Mouse (Mus musculus) heart, postnatal 10 days (tissue): Measurements from ENCODE around the gene Slc5a7. TPM values are rescaled to one million over a fixed set of nuclear protein-coding genes. Genes with fewer than 3 reads are reported as not detected.

ENCODE experiments used
- DNase-seq, 2 experiments: peaks; one replicate each; pipeline ENCODE4 v3.0.0; 2021
- intact Hi-C: fragments of 180-260 bp; cut with DNase I; formaldehyde crosslinking; loops from one replicate; pipeline ENCODE4 v1.15.1; 2025
- total RNA-seq, 2 experiments: library from RNA; stranded (reverse); gene quantifications; 2 replicates each; pipeline ENCODE4 v1.2.3; 2021

Slc5a7 gene
- total RNA-seq: under 1 TPM; 0.17 to 0.27 TPM

- no peak for DNase-seq
- intact Hi-C loops: no loop called here
Measured at GRCm38 (mm10) chr17:54298934-54299333, at the start of gene Slc5a7. Slc5a7 (minus strand) TSS chr17:54299034.

DNA sequence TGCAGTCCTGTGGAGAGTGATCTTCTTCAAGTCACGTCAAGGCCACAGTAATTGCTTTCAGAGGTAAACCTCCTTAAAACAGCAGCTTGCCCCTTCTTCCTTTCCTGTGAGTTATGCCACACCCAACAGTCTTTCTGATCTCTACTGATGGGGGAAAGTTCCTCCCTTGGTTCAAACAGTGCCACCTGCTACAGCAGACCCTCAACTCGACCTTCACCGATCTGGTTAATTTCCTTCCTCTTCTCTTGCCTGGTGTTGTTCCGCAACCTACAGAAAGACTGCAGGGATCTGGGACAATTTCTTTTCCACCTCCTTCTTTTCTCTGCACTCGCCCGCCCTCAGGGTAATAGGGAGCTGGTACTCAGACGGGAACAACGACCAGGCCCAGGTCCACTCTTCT lies 48.8 kb upstream of the Slc5a7 start:
- DNase-seq: no peak
- intact Hi-C loops: no loop called here

- intact Hi-C loops: loop anchor here (1.0 to 2.0 kb wide), 2 partner anchors 279 to 329 kb away; no protein-coding TSS in a partner anchor
- DNase-seq: peak; percentile 4 to 34
Measured at GRCm38 (mm10) chr17:54343395-54343794, 44.6 kb upstream of the Slc5a7 start.

DNA sequence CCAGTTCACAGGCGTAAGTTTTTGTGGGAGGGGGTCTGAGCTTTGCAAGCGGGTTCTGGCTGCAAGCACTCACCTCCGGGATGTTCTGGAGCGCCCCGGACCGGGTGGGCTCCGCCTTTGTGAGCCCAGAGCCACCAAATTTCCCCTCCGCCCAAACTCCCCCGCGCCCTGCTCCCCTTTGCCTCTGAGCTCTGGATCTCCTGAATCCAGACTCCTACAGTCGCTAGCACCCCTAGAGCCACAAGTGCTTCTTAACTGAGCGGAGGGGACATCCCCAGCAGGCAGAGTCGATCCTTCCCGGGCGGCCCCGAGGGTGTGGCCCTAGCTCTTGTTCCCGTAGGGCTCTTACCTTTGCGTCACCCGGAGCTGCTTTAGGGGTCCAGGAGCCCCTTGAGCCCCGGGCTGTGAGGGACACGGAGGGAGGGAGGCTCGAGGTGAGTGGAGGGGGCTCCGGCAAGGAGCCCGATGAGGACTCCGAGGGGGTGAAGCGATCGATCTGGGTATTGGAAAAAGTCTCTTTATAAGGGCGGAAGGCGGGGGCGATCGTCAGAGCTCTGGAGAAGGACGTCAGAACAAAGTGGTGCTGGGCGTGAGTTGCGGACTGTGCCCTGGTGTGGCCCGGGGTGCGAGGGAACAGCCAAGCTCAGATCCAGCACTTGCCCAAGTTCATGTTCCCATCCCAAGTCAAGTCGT lies 456 bp downstream of the Slc5a7 start:
- DNase-seq: peak in 1 of 2 experiments; percentile 1
- intact Hi-C loops: no loop called here

DNA sequence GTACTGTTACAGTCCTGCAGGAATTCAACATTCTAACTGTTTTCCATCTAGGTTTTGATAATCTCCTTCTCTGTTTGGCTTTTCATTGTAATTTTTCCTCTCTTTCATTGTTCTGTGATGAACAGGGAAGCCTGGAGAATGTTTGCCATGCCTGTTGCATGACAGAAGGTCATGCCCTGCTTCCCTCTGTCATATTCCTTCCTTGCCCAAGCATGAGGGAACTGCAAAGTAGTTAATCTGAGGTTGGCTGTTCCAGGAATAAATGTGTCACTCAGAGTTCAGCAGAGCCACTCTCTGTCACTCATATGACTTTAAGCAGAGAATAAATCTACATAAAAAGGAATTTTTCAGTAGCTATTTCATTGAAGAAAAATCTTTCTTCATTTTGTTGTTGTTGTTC lies 48.1 kb downstream of the Slc5a7 start:
- no peak for DNase-seq
- intact Hi-C loops: no loop called here

- intact Hi-C loops: no loop called here
- no peak for DNase-seq
Measured at GRCm38 (mm10) chr17:54243650-54244300, 55.1 kb downstream of the Slc5a7 start.

DNA sequence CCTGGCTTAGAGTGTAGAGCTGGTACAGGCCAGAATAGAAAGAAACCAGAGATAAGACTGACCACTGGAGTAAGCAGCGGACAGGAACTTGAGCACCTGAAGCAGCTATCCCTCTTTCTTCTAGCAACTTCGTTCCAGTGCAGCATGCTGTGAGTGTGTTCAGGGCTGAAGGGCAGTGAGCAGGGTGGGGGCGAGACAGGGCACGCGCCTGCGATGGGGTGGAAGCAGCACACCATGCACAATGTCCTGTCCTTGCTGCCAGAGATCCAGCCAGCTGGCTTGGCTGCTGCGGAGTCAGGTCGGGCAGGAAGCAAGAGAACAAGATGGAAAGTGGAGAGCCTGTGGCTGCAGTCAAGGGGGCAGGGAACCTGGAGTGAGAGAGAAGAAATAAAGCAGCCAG lies 59.4 kb downstream of the Slc5a7 start:
- DNase-seq: no peak
- intact Hi-C loops: no loop called here
